Mouse (Mus musculus) small intestine, adult 10 weeks (tissue): ENCODE data around the gene Zc3h7a. TPM values are rescaled to one million over a fixed set of nuclear protein-coding genes. Genes with fewer than 3 reads are reported as not detected.

Experiments used
- polyA plus RNA-seq: library from polyadenylated mRNA; stranded (reverse); fragments of 350-450 nt; fragmentation: Illumina TruSeq; extraction: RNeasy Lipid Tissue Mini Kit (QIAGEN cat#74804); gene quantifications from one replicate; pipeline ENCODE4 v1.2.3, GENCODE M21; 2014; ENCODE audit warnings: low replicate concordance

The Zc3h7a gene
- polyA plus RNA-seq: 544 TPM

GRCm38 (mm10) chr16:11176208-11176883 is at the start of gene Zc3h7a:
TSS of gene Zc3h7a (minus strand) at chr16:11176393.

GRCm38 (mm10) chr16:11202571-11203554 is 26.7 kb upstream of the Zc3h7a start, which contains the start of gene Rsl1d1:
TSS of gene Rsl1d1 (minus strand) at chr16:11203331.

GRCm38 (mm10) chr16:11134348-11135344 is 41.5 kb downstream of the Zc3h7a start, which contains the start of gene Txndc11:
TSS of gene Txndc11 (minus strand) at chr16:11134650.

Other genes with a start within 250 kb of the Zc3h7a start
- gene Snn, start 115.4 kb downstream of the Zc3h7a start, polyA plus RNA-seq: 3.4 TPM
- 66.4 TPM for gene Litaf, start 110.2 kb downstream of the Zc3h7a start, polyA plus RNA-seq
- gene Txndc11, start 41.7 kb downstream of the Zc3h7a start, polyA plus RNA-seq: 14.9 TPM
- 125 TPM for gene Rsl1d1, start 26.9 kb upstream of the Zc3h7a start, polyA plus RNA-seq
- gene Gspt1, start 77.9 kb upstream of the Zc3h7a start, polyA plus RNA-seq: 341 TPM
- gene Tnfrsf17, start 137.4 kb upstream of the Zc3h7a start, polyA plus RNA-seq: not detected
- 1.5 TPM for gene Snx29, start 146.5 kb upstream of the Zc3h7a start, polyA plus RNA-seq